Mouse (Mus musculus) CH12.LX (cell line): Measurements from ENCODE around the gene Ccnl2.

Experiments
- CHD2 ChIP-seq: IDR thresholded peaks from 2 replicates; pipeline ENCODE4 v1.6.1; 2011; ENCODE audit warnings: low read length, improper control_type of control experiment
- CTCF ChIP-seq, 2 experiments: IDR thresholded peaks in 1 of 2; conservative IDR thresholded peaks in 1 of 2; 2 replicates each; pipeline ENCODE4 v1.5.1; 2011 to 2012; ENCODE audit warnings: low read depth in 2 of 2, low read length in 2 of 2, improper control_type of control experiment in 1 of 2, inconsistent platforms in 1 of 2, mild to moderate bottlenecking in 1 of 2, moderate library complexity in 1 of 2
- ETS1 ChIP-seq: conservative IDR thresholded peaks from 2 replicates; pipeline ENCODE4 v1.6.1; 2012; ENCODE audit warnings: low read depth, mild to moderate bottlenecking, inconsistent platforms, low read length, improper control_type of control experiment, moderate library complexity
- MAZ ChIP-seq: IDR thresholded peaks from 2 replicates; pipeline ENCODE4 v1.6.1; 2012; ENCODE audit warnings: low read depth, mild to moderate bottlenecking, inconsistent platforms, low read length, improper control_type of control experiment, moderate library complexity
- RAD21 ChIP-seq: IDR thresholded peaks from 2 replicates; pipeline ENCODE4 v1.6.1; 2011; ENCODE audit warnings: low read depth, mild to moderate bottlenecking, low read length, improper control_type of control experiment, moderate library complexity

DNA sequence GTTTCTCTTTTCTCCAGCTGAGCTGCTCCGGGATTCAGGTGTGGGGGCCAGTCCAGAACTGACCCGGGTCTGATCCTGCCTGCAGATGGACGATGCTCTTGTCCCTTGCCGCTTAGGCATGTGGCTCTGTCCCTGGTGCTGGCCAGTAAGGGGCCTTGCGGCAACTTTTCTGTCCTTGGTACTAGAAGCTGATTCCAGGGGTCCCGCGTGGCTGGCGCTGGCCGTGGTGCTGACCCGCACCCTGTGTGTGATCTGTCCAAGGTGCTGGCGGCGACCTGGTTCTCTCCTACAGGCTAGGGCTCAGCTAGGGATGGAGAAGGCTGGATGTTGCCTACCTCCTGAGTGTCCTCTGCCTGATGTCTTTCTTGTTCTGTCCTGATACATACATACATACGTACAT is 47.0 kb downstream of the Ccnl2 start:
- TF ChIP-seq CHD2 (no peak), RAD21 (no peak), MAZ (no peak), ETS1 (no peak), CTCF (conservative IDR thresholded peaks at IDR 0.05 in 1 of 2, IDR thresholded peaks at IDR 0.05 in 1 of 2; ENCODE audit: low read depth in 2 of 2, low read length in 2 of 2) (no peak)
